Mouse (Mus musculus) neural tube, embryonic 11.5 days (tissue): ENCODE measurements at regions not wholly inside any gene's neighbourhood (a gene's known extent, or its start where the extent isn't known, plus 50 kb on each side); places are given as distances from the start of the nearest gene placed in this dataset.
"Not testable (repeated sequence)": the region's sequence is repeated elsewhere in the genome, so short reads cannot be mapped to it uniquely, and the experiment has no call there.

Experiments used
- ATAC-seq: fragments of 200-750 bp; cut with Nextera tagmentation; 2 replicates; pipeline ENCODE4 v1.8.0; 2017; ENCODE audit warnings: moderate number of reproducible peaks, mild to moderate bottlenecking, moderate TSS enrichment, moderate library complexity; ENCODE audit not compliant: insufficient read depth, low FRiP score, low TSS enrichment
- DNase-seq: peaks from one replicate; pipeline ENCODE4 v3.0.0-alpha.2; 2015; ENCODE audit warnings: low spot score
- H3K27ac ChIP-seq: fragments of 300-500 bp; sonication (generic); 2 replicates; pipeline ENCODE4 v1.5.1; 2014; ENCODE audit warnings: low read depth, mild to moderate bottlenecking, low read length
- H3K27me3 ChIP-seq: fragments of 300-500 bp; sonication (generic); 2 replicates; pipeline ENCODE4 v1.6.1; 2014; ENCODE audit warnings: mild to moderate bottlenecking, low read length, mixed read lengths; ENCODE audit not compliant: control insufficient read depth, insufficient read depth
- H3K36me3 ChIP-seq: fragments of 300-500 bp; sonication (generic); 2 replicates; pipeline ENCODE4 v1.6.1; 2014; ENCODE audit warnings: mild to moderate bottlenecking, low read length, moderate library complexity, mixed read lengths; ENCODE audit not compliant: control insufficient read depth, insufficient read depth
- H3K4me1 ChIP-seq: fragments of 300-500 bp; sonication (generic); 2 replicates; pipeline ENCODE4 v1.6.1; 2014; ENCODE audit warnings: low read length, mixed read lengths; ENCODE audit not compliant: control insufficient read depth, insufficient read depth
- H3K4me2 ChIP-seq: fragments of 300-500 bp; sonication (generic); 2 replicates; pipeline ENCODE4 v1.6.1; 2014; ENCODE audit warnings: low read depth, mild to moderate bottlenecking, moderate library complexity
- H3K4me3 ChIP-seq: fragments of 300-500 bp; sonication (generic); 2 replicates; pipeline ENCODE4 v1.5.1; 2014; ENCODE audit warnings: low read depth, low read length
- H3K9ac ChIP-seq: fragments of 300-500 bp; sonication (generic); 2 replicates; pipeline ENCODE4 v1.6.1; 2014; ENCODE audit warnings: mild to moderate bottlenecking, low read length
- H3K9me3 ChIP-seq: fragments of 300-500 bp; sonication (generic); 2 replicates; pipeline ENCODE4 v1.6.1; 2016; ENCODE audit warnings: low read length; ENCODE audit not compliant: control insufficient read depth
- WGBS: fragments of 180-500 bp; shearing (Covaris S2); extraction: QIAGEN DNeasy Blood & Tissue Kit; methylation state at CpG from one replicate; pipeline ENCODE4 v1.1.7; 2014; 5-methylcytosine and 5-hydroxymethylcytosine counted together

DNA sequence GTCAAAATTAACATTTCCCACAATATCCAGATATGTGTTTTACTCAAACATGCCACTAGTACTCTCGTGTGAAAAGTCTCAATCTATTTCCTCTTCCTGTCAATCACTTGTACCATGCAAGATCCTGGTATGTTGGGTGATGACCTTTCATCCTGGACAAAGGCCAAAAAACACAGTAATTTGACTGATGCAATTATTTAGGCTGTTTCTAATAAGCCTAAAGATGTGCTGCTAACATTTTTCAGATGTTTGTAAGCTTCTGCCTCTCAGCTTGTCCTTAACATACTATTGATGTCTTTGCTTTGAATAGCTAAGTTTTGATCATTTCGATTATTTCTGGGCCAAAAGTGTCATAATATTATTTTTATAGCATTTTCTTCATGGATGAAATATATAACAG lies 418.4 kb upstream of the Arrdc4 start:
- Histone ChIP-seq H3K4me3 (no peak overlapping the region), H3K9ac (no peak overlapping the region), H3K36me3 (no peaks in the 10 kb centered on the region), H3K27me3 (no peaks in the 10 kb centered on the region), H3K27ac (no peak overlapping the region), H3K4me2 (no peak overlapping the region), H3K9me3 (no peaks in the 10 kb centered on the region), H3K4me1 (no peaks in the 10 kb centered on the region)
- no peak for ATAC-seq
- DNase-seq = no peak
- 70% methylated on average over 2 of the region's 2 CpGs for WGBS

DNA sequence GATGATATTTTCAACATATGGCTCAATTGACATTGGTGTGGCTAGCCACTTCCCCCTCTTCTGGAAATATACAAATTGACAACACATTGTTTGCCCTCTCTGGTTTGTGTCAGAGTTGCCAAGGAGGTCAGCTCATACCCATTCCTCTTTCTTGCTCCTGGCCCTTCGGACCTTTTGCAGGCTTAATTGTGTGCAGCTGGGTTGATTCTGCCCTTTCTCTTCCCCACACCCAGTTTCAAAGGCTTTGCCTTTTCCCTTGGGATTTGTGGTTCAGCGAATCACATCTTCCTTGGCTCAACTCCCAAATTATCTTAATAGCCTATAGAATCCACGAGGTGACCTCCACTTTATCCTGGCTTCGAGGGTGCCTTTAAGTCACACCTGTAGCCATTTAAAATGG lies 412.9 kb upstream of the Arrdc4 start:
- H3K4me1 ChIP-seq = no peaks in the 10 kb centered on the region
- DNase-seq (no peak), ATAC-seq (no peak)
- WGBS = 70% methylated on average over 4 of the region's 4 CpGs
- no peaks in the 10 kb centered on the region for H3K9me3 ChIP-seq
- H3K4me3 ChIP-seq = no peak overlapping the region
- H3K36me3 ChIP-seq = no peaks in the 10 kb centered on the region
- no peak overlapping the region for H3K9ac ChIP-seq
- no peaks in the 10 kb centered on the region for H3K27me3 ChIP-seq
- H3K4me2 ChIP-seq = no peak overlapping the region
- no peak overlapping the region for H3K27ac ChIP-seq

DNA sequence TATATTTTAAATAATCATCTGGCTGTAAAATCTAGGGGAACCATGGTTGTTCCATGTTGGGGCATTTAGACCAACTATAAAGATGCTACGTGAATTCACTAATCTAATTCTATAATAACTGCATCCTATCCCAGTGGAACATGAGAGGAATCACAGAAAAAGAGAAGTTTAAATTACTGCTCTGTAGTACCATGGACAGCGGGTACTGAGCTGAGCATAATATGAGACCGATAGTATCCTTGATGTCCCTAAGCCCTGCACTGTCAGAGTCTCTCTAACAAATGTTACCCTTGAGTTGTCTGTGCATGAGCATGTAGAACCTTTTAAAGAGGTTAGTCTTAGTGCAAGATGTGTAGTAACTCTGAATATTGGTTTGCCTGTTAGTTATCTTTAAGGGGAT lies 393.3 kb upstream of the Arrdc4 start:
- Histone ChIP-seq H3K36me3 (no peaks in the 10 kb centered on the region), H3K4me1 (no peaks in the 10 kb centered on the region), H3K9me3 (no peaks in the 10 kb centered on the region), H3K4me2 (no peak overlapping the region), H3K27me3 (no peaks in the 10 kb centered on the region), H3K4me3 (no peak overlapping the region), H3K9ac (no peak overlapping the region), H3K27ac (no peak overlapping the region)
- DNase-seq (no peak), ATAC-seq (no peak)
- WGBS = 80% methylated on average over 3 of the region's 3 CpGs

DNA sequence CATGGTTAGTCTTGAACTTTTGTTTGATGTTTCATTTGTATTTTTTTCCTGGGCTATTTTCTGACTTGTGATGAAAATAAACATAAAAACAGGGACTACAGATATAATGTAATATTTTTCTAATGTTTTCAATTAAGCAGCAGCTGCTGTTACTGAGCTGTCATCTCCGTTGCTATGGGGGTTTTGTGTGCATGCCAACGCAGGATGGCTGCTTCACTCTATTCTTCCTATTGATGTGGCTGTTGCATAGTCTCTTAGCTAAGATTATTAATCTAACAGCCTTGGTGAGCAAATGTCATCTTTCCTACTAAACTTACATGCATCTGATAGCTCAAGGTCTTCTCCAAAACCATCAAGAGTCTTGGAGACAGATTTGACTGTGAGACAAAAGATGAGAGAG lies 384.4 kb upstream of the Arrdc4 start:
- Histone ChIP-seq H3K9ac (no peak overlapping the region), H3K27ac (no peak overlapping the region), H3K9me3 (no peaks in the 10 kb centered on the region), H3K4me3 (no peak overlapping the region), H3K27me3 (no peaks in the 10 kb centered on the region), H3K4me2 (no peak overlapping the region), H3K36me3 (no peaks in the 10 kb centered on the region), H3K4me1 (no peaks in the 10 kb centered on the region)
- WGBS = 87% methylated on average over 2 of the region's 2 CpGs
- DNase-seq (no peak), ATAC-seq (no peak)

DNA sequence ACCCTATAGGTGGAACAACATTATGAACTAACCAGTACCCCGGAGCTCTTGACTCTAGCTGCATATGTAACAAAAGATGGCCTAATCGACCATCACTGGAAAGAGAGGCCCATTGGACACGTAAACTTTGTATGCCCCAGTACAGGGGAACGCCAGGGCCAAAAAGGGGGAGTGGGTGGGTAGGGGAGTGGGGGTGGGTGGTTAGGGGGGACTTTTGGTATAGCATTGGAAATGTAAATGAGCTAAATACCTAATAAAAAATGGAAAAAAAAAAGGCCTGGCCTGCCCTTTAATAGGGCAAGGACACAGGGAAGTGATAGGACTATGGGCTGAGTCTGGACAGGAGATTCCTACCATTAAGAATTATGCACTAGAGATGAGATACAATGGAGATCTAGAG lies 352.7 kb upstream of the Arrdc4 start:
- not testable (repeated sequence) for ATAC-seq, H3K27ac ChIP-seq, H3K4me2 ChIP-seq, H3K4me3 ChIP-seq, H3K36me3 ChIP-seq, H3K9me3 ChIP-seq, H3K4me1 ChIP-seq, H3K9ac ChIP-seq, H3K27me3 ChIP-seq, DNase-seq
- WGBS = 100% methylated on average over 1 of the region's 4 CpGs

DNA sequence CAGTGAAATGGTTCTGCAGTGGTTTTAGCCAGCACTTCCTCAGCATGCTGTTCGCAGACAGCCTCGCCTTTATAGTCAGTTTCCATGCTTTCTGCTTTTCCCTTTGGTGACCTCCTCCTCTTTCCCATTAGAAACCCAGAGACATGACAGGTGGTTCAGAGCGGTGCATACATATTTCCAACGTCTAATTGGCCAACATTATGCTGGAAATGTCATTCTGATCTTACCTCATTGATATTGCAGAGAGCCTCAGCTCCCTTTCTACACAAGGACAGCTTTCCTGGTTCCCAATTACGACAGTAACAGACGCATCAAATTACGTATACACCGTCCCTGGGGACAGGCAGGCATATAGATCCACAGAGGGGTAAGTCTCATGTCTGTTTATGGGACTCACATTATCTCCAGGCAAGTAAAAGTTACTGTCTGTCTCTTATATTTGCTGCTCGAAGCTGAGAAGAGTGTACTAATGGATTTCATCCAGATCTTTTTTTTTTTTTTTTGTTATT lies 348.6 kb upstream of the Arrdc4 start:
- H3K9me3 ChIP-seq = no peaks in the 10 kb centered on the region
- H3K9ac ChIP-seq = no peak overlapping the region
- DNase-seq = peak; percentile 10
- H3K4me1 ChIP-seq = no peaks in the 10 kb centered on the region
- no peak overlapping the region for H3K4me3 ChIP-seq
- H3K27ac ChIP-seq = no peak overlapping the region
- no peak for ATAC-seq
- H3K27me3 ChIP-seq = no peaks in the 10 kb centered on the region
- H3K4me2 ChIP-seq = no peak overlapping the region
- no peaks in the 10 kb centered on the region for H3K36me3 ChIP-seq
- WGBS = 51% methylated on average over 9 of the region's 9 CpGs

DNA sequence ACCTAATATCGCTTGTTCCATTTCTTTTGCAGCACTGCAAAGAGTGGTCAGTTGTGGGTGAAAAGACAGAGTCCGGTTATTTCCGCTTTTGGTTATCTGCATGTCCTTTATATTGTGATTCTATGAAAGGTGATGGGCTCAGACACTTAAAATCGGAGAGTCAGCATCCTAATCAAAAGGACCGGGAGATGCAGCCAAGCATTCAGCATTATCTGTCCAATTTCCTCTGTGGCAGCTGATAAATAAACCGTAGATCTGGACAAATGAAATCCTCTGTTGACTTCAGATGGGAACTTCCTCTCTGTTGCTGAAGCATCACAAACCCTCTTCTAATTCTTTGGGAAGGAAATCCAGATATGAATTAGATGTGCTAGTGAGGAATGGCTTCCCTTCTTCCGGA lies 325.7 kb upstream of the Arrdc4 start:
- ATAC-seq = no peak
- 95% methylated on average over 7 of the region's 7 CpGs for WGBS
- H3K27ac ChIP-seq = no peak overlapping the region

DNA sequence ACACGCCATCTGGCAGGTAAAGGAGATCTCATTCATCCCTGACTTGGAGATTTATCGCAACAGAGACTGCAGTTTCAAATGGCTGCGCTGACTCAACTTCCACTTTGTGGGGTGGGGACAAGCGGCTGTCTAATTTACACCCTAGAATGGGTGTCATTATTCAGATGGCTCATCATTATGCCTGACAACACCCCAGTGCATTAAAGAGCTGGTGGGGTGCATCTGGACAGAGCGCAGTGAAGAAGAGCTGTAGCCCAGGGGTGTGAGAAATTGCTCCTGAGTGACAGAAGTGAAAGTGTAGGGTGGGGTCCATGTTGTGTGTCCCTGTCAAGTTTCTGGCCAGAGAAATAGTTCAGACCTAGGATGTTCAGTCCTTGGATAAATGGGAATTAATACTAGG lies 314.0 kb upstream of the Arrdc4 start:
- H3K36me3 ChIP-seq = no peaks in the 10 kb centered on the region
- DNase-seq (no peak), ATAC-seq (peak; percentile 35; the same call in 1 of the 2 replicates)
- no peak overlapping the region for H3K4me3 ChIP-seq
- no peaks in the 10 kb centered on the region for H3K9me3 ChIP-seq
- H3K9ac ChIP-seq = no peak overlapping the region
- H3K27ac ChIP-seq = 0 out of 2 replicates have a peak overlapping the region, but pooled peaks have one; percentile 8
- no peaks in the 10 kb centered on the region for H3K4me1 ChIP-seq
- H3K4me2 ChIP-seq = no peak overlapping the region
- H3K27me3 ChIP-seq = no peaks in the 10 kb centered on the region
- 79% methylated on average over 5 of the region's 5 CpGs for WGBS

More for the DNA sequence above, 325.7 kb upstream of the Arrdc4 start:
- no peaks in the 10 kb centered on the region for H3K27me3 ChIP-seq
- no peaks in the 10 kb centered on the region for H3K4me1 ChIP-seq
- no peak overlapping the region for H3K9ac ChIP-seq
- no peaks in the 10 kb centered on the region for H3K36me3 ChIP-seq
- no peaks in the 10 kb centered on the region for H3K9me3 ChIP-seq
- no peak for DNase-seq
- H3K4me2 ChIP-seq = no peak overlapping the region
- H3K4me3 ChIP-seq = no peak overlapping the region

DNA sequence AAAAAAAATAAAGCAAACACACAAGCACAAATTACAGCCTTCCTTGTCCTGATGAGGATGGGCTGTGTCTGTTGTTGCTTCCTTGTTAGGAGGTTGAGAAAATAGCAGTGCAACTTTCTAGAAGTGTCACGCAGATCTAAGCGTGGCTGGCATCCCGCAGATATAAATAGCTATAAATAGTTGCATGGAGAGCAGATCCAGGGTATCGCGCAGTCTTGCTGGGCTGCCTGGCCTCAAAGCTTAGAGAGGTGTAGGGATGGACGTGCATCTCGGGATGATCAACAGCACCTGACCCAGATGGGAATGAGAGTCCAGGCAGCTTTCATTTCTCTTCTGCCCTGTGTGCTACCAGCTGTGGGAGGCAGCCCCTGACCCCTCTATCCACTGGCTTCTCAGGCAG lies 313.5 kb upstream of the Arrdc4 start:
- ATAC-seq (no peak; the same call in 1 of the 2 replicates), DNase-seq (peak; percentile 12)
- Histone ChIP-seq H3K4me1 (no peaks in the 10 kb centered on the region), H3K27me3 (no peaks in the 10 kb centered on the region), H3K9ac (no peak overlapping the region), H3K36me3 (no peaks in the 10 kb centered on the region), H3K4me3 (no peak overlapping the region), H3K4me2 (no peak overlapping the region), H3K9me3 (no peaks in the 10 kb centered on the region), H3K27ac (0 out of 2 replicates have a peak overlapping the region, but pooled peaks have one; percentile 8)
- 90% methylated on average over 7 of the region's 7 CpGs for WGBS
